Mouse (Mus musculus) right cerebral cortex, postnatal 25 days (tissue): ENCODE data around the gene Abhd14a.
"Not testable (repeated sequence)": the region's sequence is repeated elsewhere in the genome, so short reads cannot be mapped to it uniquely, and the experiment has no call there.

Experiments
- DNase-seq: peaks from one replicate; pipeline ENCODE4 v3.0.0; 2022

Gene Abhd14a

DNA sequence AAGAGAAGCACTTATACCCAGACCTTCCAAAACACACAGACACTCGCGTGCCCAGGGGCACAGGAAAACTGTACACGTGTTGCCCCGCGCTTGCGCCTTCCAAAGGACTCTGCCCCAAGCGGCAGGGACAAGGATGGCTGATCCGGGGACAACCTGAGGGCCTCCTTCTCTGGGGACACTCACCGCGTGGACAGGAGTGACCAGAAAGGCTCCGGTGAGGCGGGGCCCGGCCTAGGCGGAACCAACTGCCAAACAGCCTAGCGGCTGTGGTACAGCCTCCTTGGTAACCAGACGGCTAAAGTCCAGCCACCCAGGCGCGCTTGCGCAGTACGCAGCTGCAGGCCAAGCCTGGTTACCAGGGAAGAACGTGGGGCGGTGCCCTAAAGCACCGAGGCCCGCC is at the start of gene Abhd14a, which contains the start of gene Abhd14b:
Gene Abhd14a (minus strand): TSS at position 331 of the 400 bp plus-strand sequence.
Gene Abhd14b (plus strand): TSS at position 112 of the 400 bp plus-strand sequence.
- peak; percentile 91 for DNase-seq

DNA sequence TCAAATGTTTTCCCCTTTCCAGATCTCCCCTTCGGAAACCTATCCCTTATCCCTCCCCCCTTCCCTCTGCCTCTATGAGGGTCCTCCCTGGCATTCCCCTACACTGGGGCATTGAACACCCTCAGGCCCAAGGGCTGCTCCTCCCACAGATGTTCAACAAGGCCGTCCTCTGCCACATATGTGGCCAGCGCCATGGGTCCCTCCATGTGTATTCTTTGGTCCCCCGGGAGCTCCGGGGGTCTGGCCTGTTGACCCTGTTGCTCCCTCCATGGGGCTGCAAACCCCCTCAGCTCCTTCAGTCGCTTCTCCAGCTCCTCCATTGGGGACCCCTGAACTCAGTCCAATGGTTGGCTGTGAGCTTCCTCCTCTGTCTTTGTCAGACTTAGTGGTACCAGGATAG is 40.1 kb upstream of the Abhd14a start:
- DNase-seq: not testable (repeated sequence)

DNA sequence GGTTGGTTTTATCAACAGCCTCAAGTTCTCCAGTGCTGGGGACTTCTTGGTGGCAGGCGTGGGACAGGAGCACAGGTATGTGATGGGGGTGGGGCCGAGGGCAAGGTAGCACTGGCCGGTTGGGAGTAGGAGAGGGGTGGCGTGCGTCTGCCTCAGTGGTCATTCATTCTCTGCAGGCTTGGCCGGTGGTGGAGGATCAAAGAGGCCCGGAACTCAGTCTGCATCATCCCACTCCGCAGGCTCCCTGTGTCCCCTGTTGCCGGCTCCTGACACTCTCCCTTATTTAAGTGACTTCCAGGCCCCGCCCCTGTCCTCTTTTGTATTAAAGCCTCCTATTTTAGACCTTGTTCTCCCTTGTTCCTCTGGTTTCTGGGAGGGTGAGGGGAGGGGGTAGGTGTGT is 37.6 kb upstream of the Abhd14a start:
- no peak for DNase-seq

DNA sequence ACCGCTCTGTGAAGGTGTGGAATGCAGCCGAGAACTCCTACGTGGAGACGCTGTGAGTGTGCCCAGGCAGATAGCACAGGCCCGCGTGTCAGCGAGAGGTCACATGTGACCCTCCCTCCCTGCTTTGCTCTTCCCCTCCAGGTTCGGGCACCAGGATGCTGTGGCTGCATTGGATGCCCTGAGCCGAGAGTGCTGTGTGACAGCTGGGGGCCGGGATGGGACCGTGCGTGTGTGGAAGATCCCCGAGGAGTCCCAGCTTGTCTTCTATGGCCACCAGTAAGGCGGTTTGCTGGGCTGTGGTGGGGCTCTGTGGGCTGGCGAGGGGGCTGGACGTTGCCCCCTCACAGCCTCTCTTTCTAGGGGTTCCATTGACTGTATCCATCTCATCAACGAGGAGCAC is 36.1 kb upstream of the Abhd14a start:
- DNase-seq: peak; percentile 0

DNA sequence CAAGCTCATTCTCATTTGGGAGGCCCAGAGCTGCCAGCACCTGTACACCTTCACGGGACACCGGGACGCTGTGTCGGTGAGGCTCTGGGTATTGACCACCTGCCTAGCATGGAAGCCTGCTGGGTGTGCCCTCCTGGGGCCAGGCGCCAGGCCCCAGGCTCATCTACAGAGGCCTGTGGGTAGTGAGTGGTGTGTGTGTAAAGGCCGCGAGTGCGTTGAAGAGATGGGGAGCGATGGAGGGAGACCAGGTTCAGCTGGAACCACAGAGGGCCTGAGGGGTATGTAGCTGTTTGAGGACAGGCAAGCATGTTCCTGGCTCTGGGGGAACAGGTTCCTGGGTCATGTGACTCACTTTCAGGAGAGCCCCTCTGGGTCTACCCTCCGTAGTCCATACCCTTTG is 35.7 kb upstream of the Abhd14a start:
- DNase-seq: no peak

DNA sequence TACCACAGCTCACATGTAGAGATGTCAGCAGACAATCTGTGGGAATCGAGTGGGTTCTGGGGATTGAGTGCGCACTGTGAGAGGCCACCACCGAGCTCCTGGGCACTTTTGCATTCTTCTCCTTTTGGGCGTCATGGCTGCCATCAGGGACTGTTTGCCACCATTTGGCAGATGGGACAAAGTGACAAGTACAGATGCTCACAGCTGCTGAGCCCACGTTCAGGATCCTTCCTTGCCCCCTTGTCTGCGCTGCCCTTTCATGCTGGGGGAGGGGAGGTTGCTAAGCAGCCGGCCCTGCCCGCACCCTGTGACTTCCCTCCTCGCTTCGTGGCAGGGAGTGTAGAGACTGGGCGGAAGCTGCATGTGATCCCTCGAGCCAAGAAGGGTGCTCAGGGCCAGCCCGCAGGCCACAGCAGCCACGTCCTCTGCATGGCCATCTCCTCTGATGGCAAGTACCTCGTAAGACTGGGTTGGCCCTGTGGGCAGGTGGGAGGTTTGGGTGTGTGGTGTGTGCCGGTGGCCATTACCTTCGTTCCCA is 35.2 kb upstream of the Abhd14a start:
- peak; percentile 3 for DNase-seq

DNA sequence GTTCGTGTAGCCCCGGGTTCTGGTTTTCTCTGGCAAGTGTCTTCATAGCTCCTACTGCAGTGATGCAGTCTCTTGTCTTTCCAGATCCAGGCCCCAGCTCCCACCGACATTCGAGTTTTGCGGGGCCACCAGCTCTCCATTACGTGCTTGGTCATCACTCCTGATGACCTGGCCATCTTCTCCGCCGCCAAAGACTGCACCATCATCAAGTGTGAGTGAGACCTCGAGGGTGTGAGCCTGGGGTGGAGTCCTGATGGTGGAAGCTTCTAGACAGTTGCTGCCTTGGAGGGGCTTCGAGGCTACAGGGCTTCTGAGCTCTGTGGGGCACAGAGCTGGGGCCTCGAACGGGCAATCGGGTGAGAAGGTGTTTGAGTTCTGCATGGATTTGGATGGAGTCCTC is 34.2 kb upstream of the Abhd14a start:
- peak; percentile 1 for DNase-seq

DNA sequence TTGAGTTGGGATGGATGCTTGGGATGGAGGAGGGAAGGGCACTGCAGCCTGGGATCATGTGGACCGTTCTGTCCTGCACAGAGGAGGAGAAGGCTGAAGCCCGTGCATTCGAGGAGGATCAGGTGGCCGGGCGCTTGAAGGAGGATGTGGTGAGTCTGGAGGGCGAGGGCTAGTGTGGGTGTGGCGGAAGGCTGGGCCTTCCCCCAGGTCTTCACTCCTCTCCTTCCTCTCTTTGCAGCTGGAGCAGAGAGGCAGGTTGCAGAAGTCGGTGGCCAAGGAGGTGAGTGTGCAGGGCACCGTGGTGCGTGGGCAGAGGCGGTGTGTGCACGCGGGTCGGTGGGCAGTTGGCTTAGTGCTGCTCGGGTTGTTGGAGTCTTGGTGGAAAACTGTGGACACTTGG is 33.6 kb upstream of the Abhd14a start:
- no peak for DNase-seq

DNA sequence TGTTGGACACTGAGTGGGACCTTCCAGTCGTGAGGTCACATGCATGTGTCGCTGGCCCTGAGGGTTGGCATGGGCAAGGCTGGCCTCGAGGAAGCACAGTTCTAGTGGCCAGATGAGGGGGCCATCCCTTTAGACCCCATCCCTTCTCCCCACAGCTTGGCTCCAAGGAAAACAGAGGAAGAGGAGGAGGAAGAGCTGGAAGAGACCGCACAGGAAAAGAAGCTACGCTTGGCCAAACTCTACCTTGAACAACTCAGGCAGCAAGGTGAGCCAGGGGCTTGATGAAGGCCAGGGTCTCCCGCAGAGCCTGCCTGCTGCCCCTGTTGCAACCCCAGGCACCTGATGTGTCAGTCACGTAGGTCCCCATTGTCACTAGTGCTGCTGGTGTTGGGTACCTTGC is 33.1 kb upstream of the Abhd14a start:
- DNase-seq: peak; percentile 0

DNA sequence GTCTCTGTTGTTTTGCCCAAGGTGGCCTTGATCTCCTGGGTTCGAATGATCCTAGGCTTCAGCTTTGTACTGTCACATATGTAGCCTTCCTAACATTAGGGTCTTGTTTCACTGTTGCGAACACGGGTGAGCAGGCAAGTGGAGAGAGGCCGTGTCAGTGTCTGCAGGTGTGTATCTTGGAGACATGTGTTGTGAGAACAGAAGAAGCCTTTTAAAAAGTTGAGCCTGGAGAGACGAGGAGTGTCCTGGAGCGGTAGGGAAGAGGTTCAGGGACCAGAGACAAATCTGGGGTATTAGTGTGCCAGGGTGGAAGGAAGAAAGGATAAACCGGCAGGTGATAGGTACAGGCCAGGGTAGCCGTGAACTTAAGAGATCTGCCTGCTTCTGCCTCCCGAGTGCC is 30.6 kb upstream of the Abhd14a start:
- DNase-seq: no peak

DNA sequence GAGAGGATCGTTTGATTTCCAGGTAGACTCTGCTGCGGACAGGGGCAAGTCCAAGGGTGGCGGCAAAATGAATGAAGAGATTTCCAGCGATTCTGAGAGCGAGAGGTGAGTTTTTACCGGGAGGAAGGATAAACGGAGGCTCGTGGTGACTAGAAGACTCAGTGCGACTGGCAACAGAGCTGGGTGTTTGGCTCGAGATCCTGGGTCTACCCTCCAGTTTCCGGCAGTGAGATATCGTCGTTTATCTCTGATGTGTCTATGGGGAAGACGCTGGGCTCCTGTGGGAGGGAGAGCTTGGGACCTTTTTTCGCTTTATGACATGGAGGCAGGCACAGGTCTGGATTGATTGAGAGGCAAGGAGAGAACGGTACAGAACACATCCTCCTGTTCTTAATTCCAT is 30.2 kb upstream of the Abhd14a start:
- DNase-seq: no peak

DNA sequence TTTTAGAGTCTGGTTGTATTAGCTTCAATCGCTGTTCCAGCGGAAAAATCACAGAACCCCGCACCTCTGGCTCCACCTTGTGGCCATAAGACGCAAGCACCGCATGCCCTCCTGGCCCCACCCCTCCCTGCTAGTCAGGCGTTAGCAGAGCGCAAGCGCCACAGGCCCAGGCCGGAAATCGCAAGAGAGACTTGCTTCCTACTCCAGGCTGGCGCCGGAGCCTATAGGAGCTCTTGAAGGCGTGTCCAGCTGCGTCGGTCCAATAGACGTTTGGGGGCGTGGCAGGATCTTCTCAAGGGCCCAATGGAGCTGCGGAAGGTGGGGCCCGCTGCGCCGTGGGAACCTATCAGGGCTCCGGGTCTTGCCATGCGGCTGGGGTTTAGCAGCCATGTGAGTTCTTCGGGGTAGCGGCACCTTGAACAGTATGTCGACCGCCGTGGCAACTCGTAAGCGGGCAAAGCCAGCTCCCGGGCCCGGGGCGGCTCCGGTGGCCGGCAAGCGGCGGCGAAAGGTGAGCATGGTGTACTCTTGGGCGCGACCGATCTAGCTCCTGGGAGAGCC is 29.5 kb upstream of the Abhd14a start, which contains the start of gene Parp3:
Gene Parp3 (minus strand): TSS at position 26 of the 561 bp plus-strand sequence.
- DNase-seq: peak; percentile 99

DNA sequence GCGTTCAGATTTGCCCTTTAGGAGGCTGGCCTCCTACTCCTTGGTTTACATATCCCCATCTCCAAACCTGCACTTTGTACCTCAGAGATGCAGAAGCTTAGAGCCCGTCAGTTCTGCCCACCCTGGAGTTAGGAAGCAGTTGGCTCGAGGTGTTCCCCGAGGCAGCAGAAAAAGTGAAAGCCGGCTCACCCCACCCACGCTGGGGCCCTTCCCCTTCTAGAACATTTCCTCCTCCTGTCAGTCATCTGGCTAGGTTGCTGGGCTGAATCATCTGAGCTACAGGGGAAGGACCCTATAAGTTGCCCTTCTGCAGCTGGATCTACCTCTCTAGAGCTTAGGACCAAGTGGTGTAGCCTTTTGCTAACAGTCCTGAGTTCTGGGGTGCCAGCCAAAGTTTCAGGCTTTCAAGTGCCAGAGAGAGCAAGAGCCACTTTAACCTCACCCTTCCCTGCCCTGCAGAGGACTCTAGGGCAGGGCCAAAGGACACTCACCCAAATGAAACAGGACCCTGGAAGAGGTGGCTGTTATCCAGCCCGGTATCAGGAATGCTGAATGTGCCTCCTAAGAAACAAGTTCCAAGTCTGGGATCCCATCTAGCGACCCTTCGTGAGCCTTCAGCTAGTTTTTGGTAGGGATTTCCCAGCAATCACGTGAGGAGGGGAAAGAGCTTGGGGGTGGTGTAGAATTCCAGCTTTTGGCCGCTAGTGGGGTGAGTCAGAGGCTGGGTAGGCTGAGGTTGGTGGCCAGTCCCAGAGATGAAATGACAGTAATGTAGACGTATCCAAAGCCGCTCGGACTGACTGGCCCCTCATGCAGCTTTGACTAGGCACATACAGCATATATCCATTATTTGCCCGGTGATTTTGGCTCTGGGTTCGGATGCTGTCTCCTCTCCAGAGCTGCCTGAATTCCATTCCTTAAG is 28.8 kb upstream of the Abhd14a start:
- peak; percentile 11 for DNase-seq

DNA sequence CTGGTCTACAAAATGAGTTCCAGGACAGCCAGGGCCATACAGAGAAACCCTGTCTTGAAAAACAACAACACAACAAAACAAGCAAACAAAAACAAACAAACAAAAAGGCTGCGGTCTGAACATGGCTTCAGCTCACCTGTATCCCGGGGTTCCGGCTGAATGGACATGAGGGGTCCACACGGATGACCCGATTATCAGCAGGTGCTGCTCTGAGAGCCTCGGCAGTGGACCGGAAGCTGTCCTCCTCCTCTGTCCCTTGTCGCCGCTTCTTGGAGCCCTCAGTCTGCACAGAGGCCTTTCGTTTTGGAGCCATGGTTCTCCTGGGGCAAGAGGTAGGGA is 28.2 kb upstream of the Abhd14a start, which contains the start of gene Rrp9:
Gene Rrp9 (plus strand): TSS at position 301 of the 339 bp plus-strand sequence.
- DNase-seq: no peak

DNA sequence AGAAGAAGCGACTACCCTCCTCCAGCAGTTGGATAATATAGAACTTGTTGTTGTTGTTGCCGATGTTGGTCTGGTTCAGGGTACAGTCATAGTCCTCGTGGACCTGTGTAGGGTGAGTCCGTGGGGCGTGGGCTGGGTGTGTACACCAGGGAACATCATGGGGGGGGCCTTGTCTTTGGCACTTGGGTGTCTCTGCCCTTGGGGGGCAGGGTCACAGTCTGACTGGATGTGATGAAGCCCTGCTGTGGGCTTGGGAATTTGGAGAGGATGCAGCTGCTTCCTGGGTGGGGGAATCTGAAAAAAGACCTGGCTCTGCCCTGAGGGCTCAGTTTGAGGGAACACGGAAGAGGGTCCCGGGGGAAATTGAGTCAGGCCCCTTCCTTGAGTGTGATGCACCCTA is 27.6 kb upstream of the Abhd14a start:
- peak; percentile 2 for DNase-seq

DNA sequence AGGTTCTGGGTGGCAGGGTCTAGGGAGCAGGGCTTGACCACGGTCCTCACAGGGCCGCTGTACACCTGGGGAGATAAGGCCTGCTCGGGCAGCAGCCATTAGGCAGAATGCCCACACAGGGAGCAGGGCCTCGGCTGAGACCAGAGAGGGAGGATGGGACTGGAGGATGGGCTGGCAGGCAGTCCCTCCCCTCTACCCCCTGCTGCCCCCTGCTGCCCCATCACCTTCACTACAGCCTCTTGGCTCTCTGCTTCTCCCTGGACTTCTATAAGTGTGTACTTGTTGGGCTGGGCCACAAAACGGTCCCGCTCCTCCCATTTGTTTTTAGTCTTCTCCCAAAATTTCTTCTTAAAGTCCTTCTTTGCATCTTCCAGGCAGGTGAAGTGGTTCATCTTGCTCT is 27.0 kb upstream of the Abhd14a start:
- peak; percentile 24 for DNase-seq

DNA sequence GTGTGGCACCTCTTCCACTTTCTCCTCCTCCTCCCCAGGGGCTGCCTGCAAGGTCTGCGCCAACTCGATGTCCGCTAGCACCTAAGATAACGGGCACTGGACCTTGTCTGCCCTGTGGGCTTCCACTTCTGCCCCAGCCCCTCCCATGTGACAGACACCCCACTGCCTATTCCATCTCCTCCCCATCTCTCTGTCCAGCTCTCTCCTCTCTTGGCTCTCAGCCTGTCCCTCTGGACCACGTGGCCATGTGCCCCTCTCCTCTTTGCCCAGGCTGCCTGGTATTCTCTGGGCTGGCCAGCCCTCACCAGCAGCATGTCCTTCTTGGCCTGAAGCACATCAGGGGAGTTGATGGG is 26.3 kb upstream of the Abhd14a start:
- no peak for DNase-seq

DNA sequence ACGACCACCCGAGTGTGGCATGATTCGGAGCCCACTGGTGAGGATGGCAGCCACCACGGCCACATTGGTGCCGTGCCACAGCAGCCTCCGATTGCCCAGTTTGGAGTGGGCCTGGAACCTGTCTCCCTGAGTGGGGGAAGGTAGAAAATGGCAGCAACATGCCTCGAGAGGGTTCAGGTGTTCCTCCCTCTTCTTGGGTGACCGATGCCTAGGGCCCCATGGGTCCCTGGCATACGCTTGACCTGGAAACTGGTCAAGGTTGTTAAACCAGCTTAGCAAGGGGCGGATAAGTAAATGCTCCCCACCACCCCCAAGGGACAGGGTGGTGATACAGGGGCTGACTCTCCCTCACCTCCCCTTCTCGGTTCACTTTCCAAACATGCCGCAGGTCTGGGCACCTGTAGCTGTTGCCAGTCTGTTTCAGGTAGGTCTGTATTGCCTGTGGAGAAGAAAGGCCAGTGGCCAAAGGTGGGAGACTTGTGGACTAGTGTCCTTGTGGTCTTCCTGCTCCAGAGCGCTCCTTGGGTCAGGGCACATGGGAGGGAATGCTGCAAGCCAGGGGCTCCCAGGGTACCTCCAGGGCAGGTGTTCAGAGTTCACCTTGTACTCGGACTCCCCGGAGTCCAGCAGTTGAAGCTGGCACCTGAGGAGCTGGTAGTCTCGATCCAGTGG is 25.7 kb upstream of the Abhd14a start:
- DNase-seq: peak; percentile 2

DNA sequence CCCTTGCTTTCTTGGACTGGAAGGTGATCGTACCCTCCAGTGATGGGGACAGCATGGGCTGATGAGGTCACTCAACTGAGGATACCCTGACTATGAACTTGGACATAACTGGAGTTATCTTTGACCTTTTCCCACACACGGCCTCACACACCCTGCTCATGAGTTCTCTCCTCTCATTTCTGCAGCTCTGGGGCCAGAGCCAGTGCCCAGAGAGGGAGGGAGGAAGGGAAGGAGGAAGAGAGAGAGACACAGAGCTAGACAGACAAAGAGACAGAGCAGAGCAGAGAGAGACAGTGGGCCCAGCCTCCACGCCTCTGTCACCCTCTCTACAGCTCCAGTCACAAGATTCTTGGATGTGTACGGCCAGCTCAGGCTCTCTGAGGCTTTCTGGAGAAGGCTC is 24.8 kb upstream of the Abhd14a start:
- peak; percentile 3 for DNase-seq

DNA sequence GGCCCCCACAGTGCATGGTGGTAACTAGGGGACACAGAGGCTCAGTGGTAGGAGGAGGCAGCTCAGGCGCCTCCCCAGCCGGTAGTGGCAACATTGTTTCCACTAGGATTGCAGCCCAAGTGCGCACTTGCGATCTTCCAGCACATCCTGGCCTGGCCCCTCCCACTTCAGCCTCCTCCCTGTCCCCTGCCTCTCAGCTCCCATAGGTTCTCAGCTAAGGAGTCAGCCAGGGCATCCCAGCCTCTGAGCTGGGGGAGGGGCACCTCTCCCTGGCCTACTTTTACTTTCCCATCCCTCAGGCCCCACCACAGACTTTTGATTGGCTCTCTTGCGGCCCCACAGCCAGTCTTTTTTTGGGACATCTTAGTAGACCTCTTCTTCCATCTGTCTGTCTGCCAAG is 24.4 kb upstream of the Abhd14a start:
- DNase-seq: peak; percentile 19

DNA sequence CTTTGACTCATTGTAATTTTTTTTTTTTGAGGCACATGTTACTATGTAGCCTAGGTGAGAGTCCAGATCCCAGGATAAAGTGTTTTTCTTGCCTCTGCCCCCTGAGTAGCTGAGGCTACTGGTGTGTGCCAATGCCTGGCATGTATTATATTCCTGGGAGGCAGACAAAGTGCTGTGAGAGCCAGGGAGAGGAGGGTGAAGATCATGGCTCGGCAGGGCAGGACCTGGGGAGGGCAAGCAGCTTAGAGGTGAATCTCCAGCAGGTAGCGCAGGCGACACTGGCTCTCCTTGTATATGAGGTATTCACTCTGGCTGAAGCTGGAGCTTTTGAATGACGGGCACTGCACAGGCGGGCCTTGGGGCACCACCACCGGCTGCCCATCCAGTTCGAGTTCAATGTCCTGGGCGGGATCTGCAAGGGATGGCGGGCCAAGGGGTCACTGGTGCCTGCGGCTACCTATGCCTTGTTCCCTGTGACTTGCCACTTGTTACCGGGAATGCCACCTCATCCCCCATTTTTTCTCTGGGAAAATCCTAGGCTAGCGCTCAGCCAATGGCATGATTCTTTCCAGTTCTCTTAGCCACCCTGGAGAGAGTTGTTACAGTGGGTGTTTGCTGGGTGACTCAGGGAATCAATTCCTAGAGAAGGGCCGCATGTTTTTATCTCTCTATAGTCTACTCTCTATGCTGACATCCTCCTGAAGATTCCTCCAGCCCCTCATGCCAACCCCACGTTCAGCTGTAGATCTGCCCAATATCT is 23.7 kb upstream of the Abhd14a start:
- peak; percentile 5 for DNase-seq

DNA sequence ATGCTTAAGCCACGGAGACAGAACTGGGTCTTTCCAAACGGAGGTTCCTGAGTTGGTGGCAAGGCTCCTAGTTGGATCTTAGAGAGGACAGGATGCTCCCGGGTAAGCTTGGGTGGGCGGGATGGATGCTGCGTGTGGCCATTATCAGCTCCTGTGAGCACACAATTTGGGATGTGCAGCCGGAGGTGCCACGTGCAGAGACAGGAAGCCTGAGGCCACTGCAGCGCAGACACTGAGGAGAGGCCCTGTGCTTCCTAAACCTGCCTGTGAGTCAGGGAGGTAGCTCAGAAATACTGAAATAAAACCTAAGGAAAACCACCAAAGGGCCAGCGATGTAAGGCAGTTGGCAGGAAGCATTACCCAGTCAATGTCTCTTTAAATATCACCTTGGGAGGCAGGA is 22.3 kb upstream of the Abhd14a start:
- no peak for DNase-seq

DNA sequence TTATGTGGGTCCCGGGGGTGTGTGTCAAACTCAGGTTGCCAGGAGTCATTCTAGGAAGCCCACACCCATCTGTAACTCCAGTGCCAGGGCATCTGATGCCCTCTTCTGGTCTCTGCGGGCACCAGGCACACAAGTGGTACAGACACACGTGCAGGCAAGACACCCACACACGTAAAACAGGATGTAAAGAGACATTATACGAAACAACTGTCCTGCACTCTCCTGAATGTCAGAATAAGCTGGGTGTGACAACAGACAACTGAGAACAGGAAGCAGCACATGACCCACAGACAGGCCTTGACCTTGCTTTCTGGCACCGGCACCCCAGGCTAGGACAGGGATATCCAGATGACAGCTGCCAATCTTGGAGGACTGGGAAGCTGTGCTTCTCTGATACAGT is 21.8 kb upstream of the Abhd14a start:
- DNase-seq: no peak
